Mouse (Mus musculus) testis, postnatal 14 days (tissue): Measurements from ENCODE around the gene Negr1.
A peak's percentile ranks its signal among the peaks of the same experiment; 100 is the strongest.

ENCODE experiments used
- DNase-seq: peaks from one replicate; pipeline ENCODE4 v3.0.0; 2021; ENCODE audit warnings: low spot score

Gene Negr1

GRCm38 (mm10) chr3:157217794-157218193, 656.2 kb downstream of the Negr1 start:
- DNase-seq = no peak

GRCm38 (mm10) chr3:157224920-157225319, 663.3 kb downstream of the Negr1 start:
- no peak for DNase-seq

DNA sequence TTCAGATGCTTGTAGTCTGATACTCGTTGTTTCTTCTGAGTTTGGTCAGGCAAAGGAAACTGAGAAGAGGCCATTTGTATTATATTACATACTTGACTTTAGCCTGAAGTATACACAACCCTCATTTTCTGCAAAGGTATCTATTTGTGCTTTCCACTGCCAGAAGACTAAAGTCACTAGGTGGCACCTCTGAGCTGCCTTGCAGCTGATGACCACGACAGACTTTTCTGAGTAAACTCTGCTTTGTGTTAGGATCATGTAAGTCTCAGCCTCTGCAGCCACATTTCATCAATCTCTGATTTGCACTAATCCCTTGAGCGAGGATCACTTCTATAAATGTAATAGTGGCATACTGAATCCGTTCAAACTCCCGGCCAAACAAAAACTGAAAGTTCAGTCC, 671.1 kb downstream of the Negr1 start:
- DNase-seq = no peak

DNA sequence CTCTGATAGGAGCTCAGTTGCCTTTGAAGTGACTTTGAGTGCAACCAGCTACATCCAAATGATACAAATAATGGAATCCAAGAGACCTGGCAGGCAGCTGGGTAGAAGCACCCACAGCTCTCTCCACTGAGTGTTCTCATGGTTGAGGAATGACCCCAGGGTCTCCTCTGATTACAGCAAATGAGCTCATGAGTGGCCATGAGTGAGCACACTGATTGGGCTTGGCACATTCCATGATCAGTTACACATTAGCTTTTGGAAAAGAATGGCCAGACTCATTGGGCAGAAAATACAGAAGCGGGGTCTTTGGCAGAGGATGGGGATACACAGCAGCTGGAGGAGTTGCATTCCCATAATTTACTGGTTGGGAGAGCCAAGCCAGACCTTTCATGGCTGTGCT, 678.6 kb downstream of the Negr1 start:
- no peak for DNase-seq

DNA sequence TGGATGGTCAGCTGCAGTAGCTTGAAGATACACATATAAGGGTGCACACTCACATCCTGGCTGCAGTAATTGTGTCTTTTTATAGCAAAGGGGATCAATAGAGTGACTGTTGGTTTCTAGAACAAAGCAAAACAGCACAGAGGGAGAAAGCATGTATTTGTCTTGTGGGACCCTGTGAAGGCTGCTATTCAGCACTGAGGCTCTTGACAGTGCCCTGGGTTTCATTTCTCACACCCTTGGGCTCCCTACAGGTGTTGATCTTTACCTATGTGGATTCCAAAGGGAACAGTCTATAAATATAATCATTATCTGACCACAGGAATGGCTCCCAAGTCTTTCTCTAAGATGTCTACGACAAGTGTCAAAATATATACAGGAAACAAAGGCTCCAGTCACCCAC, 693.9 kb downstream of the Negr1 start:
- DNase-seq = no peak

DNA sequence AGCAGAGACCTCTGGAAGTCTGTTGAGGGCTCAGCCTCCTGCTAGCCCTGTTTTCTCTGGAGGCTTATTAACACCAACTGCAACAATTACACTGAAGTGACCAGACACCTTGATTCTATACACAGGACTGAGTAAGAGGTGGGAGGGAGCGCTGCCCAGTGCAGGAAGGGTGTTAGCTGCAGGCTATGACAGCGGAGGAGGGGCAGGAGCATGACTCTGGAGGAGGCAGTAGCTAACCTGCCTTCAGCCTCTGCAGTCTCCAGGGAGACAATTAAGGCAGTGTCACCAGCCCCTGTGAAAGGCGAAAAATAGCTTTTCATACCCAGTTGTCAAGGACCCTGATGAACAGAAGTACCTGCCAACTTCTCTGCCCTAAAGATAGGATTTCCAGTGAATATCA, 694.3 kb downstream of the Negr1 start:
- DNase-seq = no peak

DNA sequence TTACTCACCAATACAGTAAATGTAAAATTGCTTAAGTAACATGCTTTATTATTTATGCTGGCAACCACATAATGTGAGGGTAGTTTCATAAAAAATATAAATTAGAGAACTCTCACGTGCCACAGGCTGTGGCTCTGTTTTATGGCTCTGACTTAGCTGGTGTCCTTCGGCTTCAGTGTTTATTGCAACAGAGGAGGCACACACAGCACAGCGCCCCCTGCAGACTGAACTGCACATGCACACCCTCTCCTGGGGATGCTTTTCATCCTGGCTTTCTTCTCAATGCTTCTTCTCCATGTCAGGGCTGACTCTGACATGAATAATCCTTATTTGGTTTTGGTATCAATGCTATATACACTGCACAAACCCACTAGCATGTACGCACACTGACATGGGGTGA, 707.1 kb downstream of the Negr1 start:
- peak; percentile 5 for DNase-seq

GRCm38 (mm10) chr3:157272379-157272778, 710.8 kb downstream of the Negr1 start:
- no peak for DNase-seq

GRCm38 (mm10) chr3:157274143-157274542, 712.5 kb downstream of the Negr1 start:
- DNase-seq = no peak

GRCm38 (mm10) chr3:157279717-157280116, 718.1 kb downstream of the Negr1 start:
- no peak for DNase-seq

- DNase-seq = no peak
Measured at GRCm38 (mm10) chr3:157281259-157281658, 719.7 kb downstream of the Negr1 start.

DNA sequence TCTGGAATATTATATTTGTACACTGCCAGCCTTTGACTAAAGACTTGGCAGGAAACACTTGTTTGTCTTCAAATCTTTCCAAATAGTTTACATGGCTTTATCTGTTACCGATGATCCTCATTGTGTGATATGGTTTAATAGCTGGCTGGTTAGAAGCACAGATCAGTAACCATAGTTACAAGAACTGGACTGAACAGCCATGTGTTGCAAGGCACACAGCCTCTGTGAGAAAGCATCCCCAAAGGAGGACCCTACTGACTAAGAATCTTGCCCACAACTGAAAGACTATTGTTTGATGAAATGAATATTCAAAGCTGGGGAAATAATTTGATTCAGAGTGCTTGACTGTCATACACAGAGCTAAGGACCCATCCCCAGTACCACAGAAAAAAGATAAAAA, 729.7 kb downstream of the Negr1 start:
- no peak for DNase-seq

DNA sequence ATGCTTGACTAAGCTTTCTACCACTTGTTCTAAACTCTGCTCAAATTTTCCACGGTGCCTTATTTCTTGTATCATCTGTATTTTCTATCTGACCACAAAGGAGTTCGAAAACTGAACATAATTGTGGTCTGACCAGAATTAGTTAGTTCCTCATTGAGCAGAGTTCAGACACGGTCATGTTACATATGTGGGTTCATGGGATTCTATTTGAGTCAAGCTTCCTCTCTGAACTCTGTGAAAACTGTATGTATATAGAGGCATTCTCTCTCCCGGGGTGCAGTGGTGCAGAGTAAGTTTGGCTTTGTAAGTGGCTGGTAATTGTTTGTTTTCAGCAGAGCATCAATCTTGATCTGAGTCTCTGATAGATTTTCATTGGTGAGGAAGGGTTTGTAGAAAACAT, 735.6 kb downstream of the Negr1 start:
- DNase-seq = no peak

GRCm38 (mm10) chr3:157303430-157304116, 742.0 kb downstream of the Negr1 start:
- DNase-seq = no peak

- DNase-seq = no peak
Measured at GRCm38 (mm10) chr3:157321081-157321573, 759.5 kb downstream of the Negr1 start.

DNA sequence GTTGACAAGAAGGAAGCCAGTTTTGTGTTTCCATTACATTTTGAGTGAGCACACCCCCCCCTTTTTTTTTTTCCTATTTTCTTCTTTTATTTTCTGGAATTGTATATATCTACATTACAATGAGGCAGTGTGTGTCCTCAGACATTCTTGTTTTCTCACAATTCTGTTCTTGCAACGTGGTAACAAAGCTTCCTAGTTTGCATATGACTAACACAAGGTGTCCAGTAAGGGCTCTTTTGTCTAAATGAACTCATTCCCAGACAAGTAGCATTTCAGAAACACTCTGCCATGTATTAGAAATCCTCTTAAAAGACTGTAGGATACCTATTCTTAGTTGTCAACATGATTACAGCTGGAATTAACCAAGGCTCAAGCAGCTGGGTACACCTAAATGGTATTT, 760.2 kb downstream of the Negr1 start:
- no peak for DNase-seq

GRCm38 (mm10) chr3:157334169-157334568, 772.6 kb downstream of the Negr1 start:
- DNase-seq = no peak

DNA sequence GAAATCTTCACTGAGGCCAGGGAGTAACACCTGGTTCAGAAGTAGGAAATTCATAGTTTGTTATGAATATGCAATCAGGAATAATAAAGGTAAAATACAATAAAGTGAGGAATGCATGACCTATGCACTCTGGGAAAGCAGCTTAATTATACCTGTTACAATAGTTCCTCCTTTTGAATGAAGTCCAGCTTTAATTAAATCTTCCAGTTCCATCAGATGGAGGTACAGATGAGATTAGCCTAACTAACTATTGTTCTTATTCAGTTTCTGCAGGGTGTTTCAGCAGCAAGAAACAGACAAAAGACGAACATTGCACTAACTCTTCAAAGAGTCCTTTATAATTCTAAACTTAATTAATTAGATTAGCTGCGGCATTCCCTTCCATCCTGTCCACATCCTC, 787.9 kb downstream of the Negr1 start:
- no peak for DNase-seq

- no peak for DNase-seq
Measured at GRCm38 (mm10) chr3:157358905-157359304, 797.3 kb downstream of the Negr1 start.

DNA sequence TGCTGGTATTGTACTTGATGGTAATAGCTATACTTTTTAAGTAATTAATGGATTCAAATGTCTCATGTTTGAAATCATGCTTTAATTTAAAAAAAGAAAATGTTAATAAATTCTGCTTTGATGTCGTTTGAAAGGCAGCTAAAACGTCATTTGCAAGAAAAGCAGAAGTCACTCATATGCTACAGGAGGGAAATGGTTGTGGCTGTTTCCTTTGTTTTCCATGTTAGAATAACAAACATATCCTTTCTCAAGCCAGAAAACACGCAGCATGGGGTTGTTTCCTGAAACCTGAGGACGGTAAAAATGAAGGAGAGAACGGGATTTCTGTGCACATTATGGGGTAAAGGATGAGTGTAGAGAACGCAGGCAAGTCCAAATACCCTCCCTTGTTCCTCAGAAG, 798.2 kb downstream of the Negr1 start:
- DNase-seq = no peak
